Mouse (Mus musculus) midbrain, postnatal 0 days (tissue): ENCODE data around the gene AK157302. TPM values are rescaled to one million over a fixed set of nuclear protein-coding genes. Genes with fewer than 3 reads are reported as not detected.

ENCODE experiments used
- ATAC-seq: fragments of 200-750 bp; cut with Nextera tagmentation; 2 replicates; pipeline ENCODE4 v1.8.0; 2017; ENCODE audit warnings: moderate number of reproducible peaks, mild to moderate bottlenecking, moderate TSS enrichment, moderate library complexity; ENCODE audit not compliant: low FRiP score
- DNase-seq: peaks from one replicate; pipeline ENCODE4 v3.0.0-alpha.2; 2015; ENCODE audit warnings: low spot score
- H3K27ac ChIP-seq: fragments of 300-500 bp; sonication (generic); 2 replicates; pipeline ENCODE4 v1.5.1; 2014; ENCODE audit warnings: low read depth, mild to moderate bottlenecking, low read length, mixed read lengths
- H3K27me3 ChIP-seq: fragments of 300-500 bp; sonication (generic); 2 replicates; pipeline ENCODE4 v1.6.1; 2014; ENCODE audit warnings: low read length, control low read depth, mixed read lengths; ENCODE audit not compliant: insufficient read depth
- H3K36me3 ChIP-seq: fragments of 300-500 bp; sonication (generic); 2 replicates; pipeline ENCODE4 v1.6.1; 2014; ENCODE audit warnings: low read length, control low read depth, mixed read lengths; ENCODE audit not compliant: insufficient read depth
- H3K4me1 ChIP-seq: fragments of 300-500 bp; sonication (generic); 2 replicates; pipeline ENCODE4 v1.6.1; 2014; ENCODE audit warnings: mild to moderate bottlenecking, control low read depth, antibody characterized with exemption, low read length, mixed read lengths; ENCODE audit not compliant: insufficient read depth
- H3K4me2 ChIP-seq: fragments of 300-500 bp; sonication (generic); 2 replicates; pipeline ENCODE4 v1.6.1; 2014; ENCODE audit warnings: low read depth, mild to moderate bottlenecking, low read length, mixed read lengths; ENCODE audit not compliant: poor library complexity, severe bottlenecking
- H3K4me3 ChIP-seq: fragments of 300-500 bp; sonication (generic); 2 replicates; pipeline ENCODE4 v1.5.1; 2014; ENCODE audit warnings: low read depth, mild to moderate bottlenecking, low read length, moderate library complexity
- H3K9ac ChIP-seq: fragments of 300-500 bp; sonication (generic); replicated peaks from 2 replicates; pipeline ENCODE4 v1.6.1; 2014; ENCODE audit warnings: mild to moderate bottlenecking, low read length, moderate library complexity, mixed read lengths; ENCODE audit not compliant: poor library complexity, severe bottlenecking
- H3K9me3 ChIP-seq: fragments of 300-500 bp; sonication (generic); 2 replicates; pipeline ENCODE4 v1.6.1; 2016; ENCODE audit warnings: low read length, control low read depth
- CTCF ChIP-seq: IDR thresholded peaks from 2 replicates; pipeline ENCODE4 v1.5.1; 2016; ENCODE audit warnings: antibody characterized with exemption, mild to moderate bottlenecking
- whole genome bisulfite sequencing: fragments of 180-500 bp; shearing (Covaris S2); extraction: QIAGEN DNeasy Blood & Tissue Kit; methylation state at CpG from one replicate; pipeline ENCODE4 v1.1.7; 2014; 5-methylcytosine and 5-hydroxymethylcytosine counted together
- microRNA counts: library from miRNA; unstranded; fragments of <30 nt; microRNA quantifications from one replicate; lab custom pipeline; 2015
- microRNA-seq: library from miRNA; unstranded; fragments of <30 nt; microRNA quantifications from one replicate; pipeline ENCODE4, GENCODE M21; 2016; ENCODE audit warnings: borderline number of aligned reads
- polyA plus RNA-seq: library from polyadenylated mRNA; unstranded; fragments of >200 nt; fragmentation: Nextera tagmentation; extraction: Ambion mirVana; gene quantifications from 2 replicates; pipeline ENCODE4 v1.2.1, GENCODE M21; 2015
- total RNA-seq: library from RNA; depleted of rRNA; stranded (reverse); fragments of >200 nt; gene quantifications from 2 replicates; pipeline ENCODE4 v1.2.3, GENCODE M21; 2014; rRNA removed

AK157302 gene
- total and polyA plus RNA-seq, 2 experiments from 2014 or later = 0.22 to 0.49 TPM

DNA sequence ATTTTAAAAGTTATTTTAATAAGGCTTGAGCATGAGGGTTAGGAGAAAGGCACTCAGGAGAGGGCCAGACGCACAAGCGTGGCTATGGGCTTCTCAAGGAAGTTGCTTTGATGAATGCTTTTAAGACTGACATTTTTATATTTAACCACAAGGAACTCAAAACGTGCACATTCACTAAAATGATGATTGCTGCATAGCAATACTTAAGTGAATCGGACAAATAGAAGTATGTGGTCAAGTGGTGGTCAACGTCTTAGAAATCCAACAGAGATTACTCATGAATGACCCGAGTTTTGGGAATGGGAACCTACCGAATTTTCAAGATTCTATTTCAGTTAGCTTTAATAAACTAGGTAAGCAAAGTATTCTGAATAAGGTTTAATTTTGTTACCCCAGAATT is 35.1 kb downstream of the AK157302 start:
- Histone ChIP-seq H3K4me2 (peak overlapping the region; percentile 67), H3K9ac (no peak overlapping the region; the same call in 1 of the 2 replicates), H3K9me3 (no peaks in the 10 kb centered on the region), H3K27me3 (no peaks in the 10 kb centered on the region), H3K36me3 (peaks cover 8% of the 10 kb centered on the region), H3K4me1 (no peaks in the 10 kb centered on the region), H3K27ac (no peak overlapping the region), H3K4me3 (peak overlapping the region; percentile 89)
- TF ChIP-seq CTCF = no peak
- ATAC-seq (no peak), DNase-seq (no peak)
- WGBS = 50% methylated on average over 7 of the region's 7 CpGs

DNA sequence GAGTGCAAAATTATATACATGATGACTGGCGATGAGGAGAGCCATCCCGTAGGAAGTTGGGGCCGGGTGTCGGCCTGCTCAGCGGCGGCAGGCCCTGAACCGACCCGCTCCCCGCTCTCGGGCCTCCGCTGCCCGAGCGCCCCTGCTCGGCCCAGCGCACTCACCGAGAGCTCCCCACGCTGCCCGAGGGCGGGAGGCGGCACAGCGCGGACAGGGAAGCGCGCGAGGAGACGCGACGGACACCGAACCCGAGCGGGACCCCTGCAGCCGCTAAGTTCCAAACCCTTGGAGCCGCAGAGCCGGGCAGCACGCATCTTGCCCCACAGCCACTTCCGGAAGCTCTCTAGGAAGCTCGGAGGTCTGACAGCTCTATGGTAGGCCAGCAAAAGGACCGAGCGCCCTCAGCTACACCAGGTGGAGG is 35.8 kb downstream of the AK157302 start, which contains the start of gene Zkscan8:
Gene Zkscan8, minus strand, starts transcription at position 340 of the 421 bp plus-strand sequence.
- H3K27me3 ChIP-seq = no peaks in the 10 kb centered on the region
- no peaks in the 10 kb centered on the region for H3K9me3 ChIP-seq
- peak within 1 kb of the TSS; percentile 67 for H3K4me2 ChIP-seq
- WGBS = under 1% methylated on average over 39 of the region's 39 CpGs
- ATAC-seq = peak; percentile 98
- H3K4me3 ChIP-seq = peak within 1 kb of the TSS; percentile 89
- no peaks in the 10 kb centered on the region for H3K4me1 ChIP-seq
- H3K27ac ChIP-seq = peak within 1 kb of the TSS; percentile 89
- H3K9ac ChIP-seq = peak within 1 kb of the TSS; percentile 98
- TF ChIP-seq CTCF = peak; percentile 35
- DNase-seq = peak; percentile 88
- peaks cover 5% of the 10 kb centered on the region for H3K36me3 ChIP-seq

DNA sequence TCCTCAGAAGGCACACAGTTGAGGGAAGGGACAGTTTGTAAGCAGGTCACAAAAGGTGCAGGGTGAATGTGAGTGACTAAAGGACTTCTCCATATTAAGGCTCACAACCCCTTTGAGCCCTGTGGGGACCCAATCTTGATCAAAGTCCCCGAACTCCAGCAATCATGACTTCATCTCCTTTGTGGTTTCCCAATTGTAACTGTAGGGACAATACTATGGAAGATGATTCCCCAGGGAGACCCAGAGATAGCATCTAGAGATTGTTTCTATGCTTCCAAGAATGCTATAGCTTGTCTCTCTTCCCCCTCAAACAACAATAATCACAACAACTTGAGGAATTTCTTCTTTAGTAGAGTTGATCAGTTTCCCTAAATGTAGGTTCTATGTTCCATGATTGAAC is 47.7 kb downstream of the AK157302 start, which contains the start of gene Olfr1366:
Gene Olfr1366, minus strand, starts transcription at position 101 of the 400 bp plus-strand sequence.
- no peaks in the 10 kb centered on the region for H3K4me1 ChIP-seq
- H3K9me3 ChIP-seq = no peaks in the 10 kb centered on the region
- no peak within 1 kb of the TSS for H3K4me3 ChIP-seq
- WGBS = 63% methylated on average over 1 of the region's 1 CpGs
- ATAC-seq (no peak), DNase-seq (no peak)
- no peaks in the 10 kb centered on the region for H3K36me3 ChIP-seq
- no peak within 1 kb of the TSS for H3K4me2 ChIP-seq
- H3K27ac ChIP-seq = no peak within 1 kb of the TSS
- TF ChIP-seq CTCF = no peak
- H3K9ac ChIP-seq = no peak within 1 kb of the TSS
- no peaks in the 10 kb centered on the region for H3K27me3 ChIP-seq

MicroRNAs within 50 kb of the gene (microRNA counts, 519-probe panel; counts per million panel counts)
- 528 counts per million, percentile 58 among the panel's probes with 10 or more counts for microRNA mmu-miR-1896 (lab: Ali Mortazavi, UCI)

Small RNAs within 50 kb of the gene (microRNA-seq; reads per million reads assigned to microRNA genes)
- gene Mir1896 = not detected

Other genes with a start within 250 kb of the AK157302 start
- not detected in 2 replicates for gene Gpx5, start 202.5 kb upstream of the AK157302 start, total RNA-seq
- not detected in 2 replicates for gene Gpx5, start 202.5 kb upstream of the AK157302 start, polyA plus RNA-seq
- gene Gpx6, start 183.1 kb upstream of the AK157302 start, total RNA-seq = not detected in 2 replicates
- gene Gpx6, start 183.1 kb upstream of the AK157302 start, polyA plus RNA-seq = 0.26 and 0.58 TPM in 2 replicates
- not detected in 2 replicates for gene Olfr1367, start 148.3 kb upstream of the AK157302 start, total RNA-seq
- gene Olfr1367, start 148.3 kb upstream of the AK157302 start, polyA plus RNA-seq = not detected in 2 replicates
- 5.0 and 6.4 TPM in 2 replicates for gene Zscan12, start 132.4 kb upstream of the AK157302 start, total RNA-seq
- gene Zscan12, start 132.4 kb upstream of the AK157302 start, polyA plus RNA-seq = 7.2 and 7.8 TPM in 2 replicates
- 32.9 and 40.4 TPM in 2 replicates for gene Zkscan3, start 92.5 kb upstream of the AK157302 start, total RNA-seq
- gene Zkscan3, start 92.5 kb upstream of the AK157302 start, polyA plus RNA-seq = 37.9 and 40.4 TPM in 2 replicates
- gene Pgbd1, start 54.2 kb upstream of the AK157302 start, total RNA-seq = 2.8 and 3.3 TPM in 2 replicates
- gene Pgbd1, start 54.2 kb upstream of the AK157302 start, polyA plus RNA-seq = 1.9 TPM in 2 replicates
- 22.6 and 25.8 TPM in 2 replicates for gene Zscan26, start 41.5 kb upstream of the AK157302 start, total RNA-seq
- gene Zscan26, start 41.5 kb upstream of the AK157302 start, polyA plus RNA-seq = 19.4 and 20.1 TPM in 2 replicates
- 0.19 and 0.60 TPM in 2 replicates for gene Nkapl, start 26.7 kb upstream of the AK157302 start, total RNA-seq
- gene Nkapl, start 26.7 kb upstream of the AK157302 start, polyA plus RNA-seq = 2.0 and 2.5 TPM in 2 replicates
- 7.8 and 10.0 TPM in 2 replicates for gene Zkscan4, start 16.3 kb upstream of the AK157302 start, total RNA-seq
- gene Zkscan4, start 16.3 kb upstream of the AK157302 start, polyA plus RNA-seq = 6.7 and 6.9 TPM in 2 replicates
- gene Gm10065, start 15.8 kb upstream of the AK157302 start, total RNA-seq = not detected in 2 replicates
- not detected in 2 replicates for gene Gm10065, start 15.8 kb upstream of the AK157302 start, polyA plus RNA-seq
- 6.7 and 16.8 TPM in 2 replicates for gene Gm11273, start 6.2 kb downstream of the AK157302 start, total RNA-seq
- gene Gm11273, start 6.2 kb downstream of the AK157302 start, polyA plus RNA-seq = 6.4 and 10.6 TPM in 2 replicates
- 6.9 and 10.6 TPM in 2 replicates for gene Zkscan8, start 35.9 kb downstream of the AK157302 start, total RNA-seq
- gene Zkscan8, start 35.9 kb downstream of the AK157302 start, polyA plus RNA-seq = 1.4 and 1.9 TPM in 2 replicates
- not detected in 2 replicates for gene Olfr1366, start 47.6 kb downstream of the AK157302 start, total RNA-seq
- gene Olfr1366, start 47.6 kb downstream of the AK157302 start, polyA plus RNA-seq = 0.05 and 0.12 TPM in 2 replicates
- gene Olfr1535, start 64.7 kb downstream of the AK157302 start, total RNA-seq = not detected in 2 replicates
- gene Olfr1535, start 64.7 kb downstream of the AK157302 start, polyA plus RNA-seq = 0.07 and 0.10 TPM in 2 replicates
- gene Olfr1364, start 86.5 kb downstream of the AK157302 start, total RNA-seq = not detected in 2 replicates
- not detected in 2 replicates for gene Olfr1364, start 86.5 kb downstream of the AK157302 start, polyA plus RNA-seq
- not detected in 2 replicates for gene Olfr1362, start 118.8 kb downstream of the AK157302 start, total RNA-seq
- not detected in 2 replicates for gene Olfr1362, start 118.8 kb downstream of the AK157302 start, polyA plus RNA-seq
- gene Olfr11, start 147.3 kb downstream of the AK157302 start, total RNA-seq = not detected in 2 replicates
- not detected in 2 replicates for gene Olfr11, start 147.3 kb downstream of the AK157302 start, polyA plus RNA-seq
- gene Olfr1361, start 168.2 kb downstream of the AK157302 start, total RNA-seq = not detected in 2 replicates
- gene Olfr1361, start 168.2 kb downstream of the AK157302 start, polyA plus RNA-seq = not detected in 2 replicates
- gene Olfr1360, start 182.2 kb downstream of the AK157302 start, total RNA-seq = not detected in 2 replicates
- not detected in 2 replicates for gene Olfr1360, start 182.2 kb downstream of the AK157302 start, polyA plus RNA-seq
- not detected in 2 replicates for gene Olfr1359, start 202.9 kb downstream of the AK157302 start, total RNA-seq
- gene Olfr1359, start 202.9 kb downstream of the AK157302 start, polyA plus RNA-seq = not detected in 2 replicates
- gene Hist1h2bl, start 220.9 kb downstream of the AK157302 start, total RNA-seq = 87.0 and 175 TPM in 2 replicates
- not detected in 2 replicates for gene Hist1h2bl, start 220.9 kb downstream of the AK157302 start, polyA plus RNA-seq
- 253 and 398 TPM in 2 replicates for gene Hist1h2ai, start 221.2 kb downstream of the AK157302 start, total RNA-seq
- 3.2 and 3.5 TPM in 2 replicates for gene Hist1h2ai, start 221.2 kb downstream of the AK157302 start, polyA plus RNA-seq
- gene Hist1h3h, start 222.4 kb downstream of the AK157302 start, total RNA-seq = 258 and 532 TPM in 2 replicates
- gene Hist1h3h, start 222.4 kb downstream of the AK157302 start, polyA plus RNA-seq = 2.0 TPM in 1 of 2 replicates, not detected in the other
- gene Hist1h2bm, start 226.8 kb downstream of the AK157302 start, total RNA-seq = 201 and 468 TPM in 2 replicates
- 0.39 and 0.51 TPM in 2 replicates for gene Hist1h2bm, start 226.8 kb downstream of the AK157302 start, polyA plus RNA-seq
- gene Hist1h4j, start 239.8 kb downstream of the AK157302 start, total RNA-seq = 304 and 479 TPM in 2 replicates
- 0.32 TPM in 1 of 2 replicates, not detected in the other for gene Hist1h4j, start 239.8 kb downstream of the AK157302 start, polyA plus RNA-seq